Mouse (Mus musculus) cortical plate, adult 2 months (tissue): ENCODE data around the gene Uba52. TPM values are rescaled to one million over a fixed set of nuclear protein-coding genes. Genes with fewer than 3 reads are reported as not detected.

Source experiments
- H3K27ac ChIP-seq: fragments of 200-500 bp; 2 replicates; pipeline ENCODE4 v1.5.1; 2012; ENCODE audit warnings: low read length, control low read depth, inconsistent platforms; ENCODE audit not compliant: insufficient read depth
- H3K4me1 ChIP-seq: fragments of 200-500 bp; 2 replicates; pipeline ENCODE4 v1.6.1; 2011; ENCODE audit warnings: low read length; ENCODE audit not compliant: control insufficient read depth, insufficient read depth
- H3K4me3 ChIP-seq: fragments of 200-500 bp; 2 replicates; pipeline ENCODE4 v1.5.1; 2011; ENCODE audit warnings: mild to moderate bottlenecking, low read length, control low read depth; ENCODE audit not compliant: insufficient read depth
- CTCF ChIP-seq: fragments of 200-500 bp; IDR thresholded peaks from 2 replicates; pipeline ENCODE4 v1.5.1; 2011; ENCODE audit warnings: mild to moderate bottlenecking, control low read depth, low read length; ENCODE audit not compliant: insufficient read depth; ENCODE audit errors: extremely low read depth
- POLR2A ChIP-seq: fragments of 200-500 bp; IDR thresholded peaks from 2 replicates; pipeline ENCODE4 v1.6.1; 2011; ENCODE audit warnings: mild to moderate bottlenecking, low read length, control low read depth; ENCODE audit not compliant: insufficient read depth; ENCODE audit errors: extremely low read depth
- polyA plus RNA-seq: library from polyadenylated mRNA; depleted of rRNA; stranded (reverse); fragments of >200 nt; gene quantifications from 2 replicates; pipeline ENCODE4 v1.2.3, GENCODE M21; 2012

Gene Uba52
- polyA plus RNA-seq, 1 experiment = 851 TPM

DNA sequence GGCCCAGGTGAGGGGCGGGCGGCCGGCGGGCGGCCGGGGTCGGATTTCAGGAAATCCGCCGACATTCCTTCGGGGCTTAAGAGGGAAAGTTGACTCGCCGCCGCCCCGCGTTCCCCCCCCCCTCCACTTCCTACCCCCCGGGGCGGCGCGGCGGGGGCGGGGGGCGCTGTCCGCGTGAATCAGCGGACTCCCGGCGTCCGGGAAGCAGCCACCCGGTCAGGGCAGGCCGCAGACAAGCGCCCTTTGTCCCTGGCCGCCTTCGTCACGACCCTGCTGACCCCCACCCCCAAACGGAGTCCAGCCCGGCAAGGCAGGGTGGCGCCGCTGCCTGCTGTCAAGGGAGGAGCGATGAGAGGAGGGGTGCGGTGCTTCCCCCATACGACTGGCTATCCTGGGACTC lies 21.0 kb downstream of the Uba52 start:
- TF ChIP-seq CTCF = no peak
- Histone ChIP-seq H3K4me1 (peaks cover 4% of the 10 kb centered on the region), H3K27ac (no peak overlapping the region), H3K4me3 (no peak overlapping the region)

- Histone ChIP-seq H3K4me1 (peaks cover 4% of the 10 kb centered on the region), H3K4me3 (no peak overlapping the region), H3K27ac (no peak overlapping the region)
- TF ChIP-seq POLR2A = no peak
- TF ChIP-seq CTCF = no peak
Measured at GRCm38 (mm10) chr8:70488931-70489470, 21.6 kb downstream of the Uba52 start.

DNA sequence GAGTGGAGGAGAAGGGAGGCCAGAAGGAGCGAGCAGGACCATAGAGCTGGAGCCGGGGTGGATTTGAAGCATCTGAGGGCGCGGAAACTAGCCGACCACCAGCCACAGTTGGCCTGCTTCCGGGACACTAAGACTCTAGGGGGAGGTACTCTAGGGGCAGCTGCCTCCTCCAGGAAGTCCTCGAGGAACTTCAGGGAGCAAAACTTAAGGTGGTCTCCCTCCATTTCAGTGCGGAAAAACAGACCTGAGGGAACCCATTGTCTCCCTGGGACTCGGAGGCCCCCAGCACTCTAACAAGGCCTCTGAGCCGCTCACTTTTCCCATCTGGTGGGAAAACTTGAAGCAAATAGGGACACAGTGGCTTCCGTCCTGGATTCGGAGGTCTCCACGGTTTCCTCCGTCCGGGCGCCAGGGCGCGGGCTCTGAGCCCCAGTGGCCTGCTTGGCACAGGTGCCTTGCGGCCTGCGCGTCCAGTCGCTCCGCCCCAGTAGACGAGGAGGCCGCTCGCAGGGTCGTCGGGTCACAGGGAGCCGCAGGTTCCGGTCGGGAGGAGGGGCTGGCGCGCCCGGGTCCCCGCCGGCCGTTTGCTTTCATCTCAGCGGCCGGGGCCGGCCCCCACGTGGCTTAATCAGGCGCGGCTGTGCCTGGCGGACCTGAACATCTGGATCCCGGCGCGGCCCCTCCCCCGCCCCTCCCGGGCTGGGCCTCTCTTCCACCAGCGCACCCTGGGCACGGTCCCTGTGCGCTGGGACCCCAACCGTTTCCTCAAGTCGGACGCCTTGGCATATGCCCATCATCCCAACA lies 22.4 kb downstream of the Uba52 start:
- no peak overlapping the region for H3K27ac ChIP-seq

GRCm38 (mm10) chr8:70486941-70487520 lies 23.6 kb downstream of the Uba52 start, which contains the start of gene Tmem59l:
Tmem59l (minus strand) TSS chr8:70487358.
- H3K27ac ChIP-seq = peak within 1 kb of the TSS; percentile 91
- H3K4me3 ChIP-seq = peak within 1 kb of the TSS; percentile 93
- TF ChIP-seq CTCF (no peak), POLR2A (peak; percentile 84)
- peaks cover 5% of the 10 kb centered on the region for H3K4me1 ChIP-seq

More for the DNA sequence above, 22.4 kb downstream of the Uba52 start:
- Histone ChIP-seq H3K4me1 (peaks cover 4% of the 10 kb centered on the region), H3K4me3 (no peak overlapping the region; the same call in 1 of the 2 replicates)
- TF ChIP-seq CTCF = no peak
- no peak for TF ChIP-seq POLR2A

DNA sequence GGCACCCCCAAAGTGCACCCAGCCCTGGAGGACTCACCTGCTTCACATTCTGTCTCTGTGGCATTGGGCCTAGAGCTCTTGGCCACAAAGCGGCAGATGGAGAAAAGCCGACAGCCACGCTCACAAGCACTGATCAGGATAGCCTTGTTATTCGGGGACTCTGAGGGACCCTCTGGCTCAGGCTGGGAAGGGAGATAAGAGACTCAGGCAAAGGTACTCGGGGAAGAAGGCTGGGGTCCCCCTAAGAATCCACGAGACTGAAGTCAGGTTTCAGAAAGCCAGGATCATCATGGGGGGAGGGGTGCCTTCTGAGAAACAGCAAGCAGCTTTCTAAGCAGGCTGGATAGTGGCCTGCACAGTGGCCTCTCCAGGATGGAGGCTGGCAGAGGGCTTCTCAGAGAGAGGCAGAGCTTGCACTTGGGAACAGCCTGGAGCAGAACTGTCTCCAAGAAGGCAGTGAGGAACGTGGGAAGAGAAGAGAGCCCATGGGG lies 24.4 kb downstream of the Uba52 start:
- Histone ChIP-seq H3K4me3 (peak overlapping the region; percentile 93), H3K4me1 (peaks cover 9% of the 10 kb centered on the region), H3K27ac (no peak overlapping the region)
- TF ChIP-seq CTCF (no peak), POLR2A (no peak)

DNA sequence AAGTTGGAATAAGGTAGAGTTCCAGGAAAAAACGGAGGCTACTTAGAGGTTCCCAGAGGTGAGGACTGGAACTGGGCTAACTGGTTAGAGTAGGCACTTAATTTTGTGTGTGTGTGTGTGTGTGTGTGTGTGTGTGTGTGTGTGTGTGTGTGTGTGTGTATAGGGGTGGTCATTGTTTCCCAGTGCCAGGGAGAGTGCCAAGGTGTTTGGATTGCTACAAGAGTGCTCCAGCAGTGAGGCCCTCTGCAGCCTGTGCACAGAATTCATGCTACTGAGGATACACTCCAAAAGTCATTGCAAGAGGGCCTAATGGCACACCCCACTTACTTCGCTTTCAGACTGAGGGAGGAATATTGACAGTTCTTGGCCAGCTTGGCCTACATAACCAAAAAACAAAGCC lies 27.7 kb downstream of the Uba52 start:
- Histone ChIP-seq H3K4me1 (peaks cover 9% of the 10 kb centered on the region), H3K4me3 (no peak overlapping the region), H3K27ac (no peak overlapping the region)
- TF ChIP-seq CTCF = no peak
- no peak for TF ChIP-seq POLR2A

DNA sequence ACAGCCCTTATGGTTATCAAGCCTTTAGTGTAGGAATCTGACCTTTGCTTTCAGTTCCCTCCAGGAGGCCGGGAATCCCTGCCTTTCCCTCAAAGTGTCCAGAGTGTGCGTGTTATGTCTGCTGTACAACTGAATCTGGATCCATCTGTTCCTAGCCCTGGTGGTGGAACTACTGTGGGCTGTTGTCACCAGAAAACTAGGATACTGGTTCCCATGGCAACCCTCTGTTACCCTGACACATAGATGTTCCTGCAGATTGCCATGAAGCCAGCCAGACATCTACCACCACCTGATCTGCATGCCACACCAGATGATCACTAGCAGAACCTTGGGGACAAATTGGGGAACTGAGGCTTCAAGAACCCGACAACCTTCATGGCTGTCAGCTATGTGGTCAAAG lies 28.7 kb downstream of the Uba52 start:
- Histone ChIP-seq H3K4me1 (peaks cover 8% of the 10 kb centered on the region), H3K4me3 (no peak overlapping the region), H3K27ac (no peak overlapping the region)
- TF ChIP-seq POLR2A = no peak
- TF ChIP-seq CTCF = no peak

DNA sequence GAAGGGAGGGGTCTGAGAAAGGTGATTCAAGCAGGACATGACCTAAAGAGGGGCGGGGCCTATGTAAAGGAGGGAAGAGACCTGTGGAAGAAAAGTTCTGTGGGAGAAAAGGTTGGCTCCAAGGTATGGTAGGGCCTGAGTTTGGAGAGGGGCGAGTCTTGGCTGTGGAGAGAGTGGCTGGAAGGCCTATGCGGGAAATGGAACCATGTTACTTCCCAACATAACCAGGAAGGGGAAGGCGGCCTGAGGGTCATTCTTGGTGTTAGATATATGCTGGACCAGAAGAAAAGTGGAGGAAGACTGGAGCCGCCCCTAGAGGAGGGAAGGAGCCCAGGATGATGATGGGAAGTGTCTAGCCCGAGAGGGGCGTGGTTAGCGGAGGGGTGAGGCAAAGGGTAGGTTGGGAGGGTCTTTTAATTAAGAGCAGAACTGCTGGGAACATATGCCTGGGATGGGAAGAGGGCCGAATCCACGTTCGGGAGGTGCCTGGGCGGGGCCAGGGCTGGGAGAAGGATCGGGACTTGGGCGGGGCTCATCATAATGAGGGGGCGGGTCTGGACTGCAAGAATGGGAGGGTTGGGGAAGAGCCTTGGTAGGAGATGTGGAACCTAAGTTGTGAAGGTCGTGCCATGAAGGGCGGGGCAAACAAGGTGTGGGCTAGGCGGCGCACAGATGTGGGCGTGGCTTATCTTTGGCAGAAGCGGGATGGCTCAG lies 33.2 kb downstream of the Uba52 start:
- no peak overlapping the region for H3K27ac ChIP-seq
- peak overlapping the region; percentile 72 for H3K4me3 ChIP-seq
- TF ChIP-seq CTCF (no peak), POLR2A (no peak)
- peaks cover 6% of the 10 kb centered on the region for H3K4me1 ChIP-seq

DNA sequence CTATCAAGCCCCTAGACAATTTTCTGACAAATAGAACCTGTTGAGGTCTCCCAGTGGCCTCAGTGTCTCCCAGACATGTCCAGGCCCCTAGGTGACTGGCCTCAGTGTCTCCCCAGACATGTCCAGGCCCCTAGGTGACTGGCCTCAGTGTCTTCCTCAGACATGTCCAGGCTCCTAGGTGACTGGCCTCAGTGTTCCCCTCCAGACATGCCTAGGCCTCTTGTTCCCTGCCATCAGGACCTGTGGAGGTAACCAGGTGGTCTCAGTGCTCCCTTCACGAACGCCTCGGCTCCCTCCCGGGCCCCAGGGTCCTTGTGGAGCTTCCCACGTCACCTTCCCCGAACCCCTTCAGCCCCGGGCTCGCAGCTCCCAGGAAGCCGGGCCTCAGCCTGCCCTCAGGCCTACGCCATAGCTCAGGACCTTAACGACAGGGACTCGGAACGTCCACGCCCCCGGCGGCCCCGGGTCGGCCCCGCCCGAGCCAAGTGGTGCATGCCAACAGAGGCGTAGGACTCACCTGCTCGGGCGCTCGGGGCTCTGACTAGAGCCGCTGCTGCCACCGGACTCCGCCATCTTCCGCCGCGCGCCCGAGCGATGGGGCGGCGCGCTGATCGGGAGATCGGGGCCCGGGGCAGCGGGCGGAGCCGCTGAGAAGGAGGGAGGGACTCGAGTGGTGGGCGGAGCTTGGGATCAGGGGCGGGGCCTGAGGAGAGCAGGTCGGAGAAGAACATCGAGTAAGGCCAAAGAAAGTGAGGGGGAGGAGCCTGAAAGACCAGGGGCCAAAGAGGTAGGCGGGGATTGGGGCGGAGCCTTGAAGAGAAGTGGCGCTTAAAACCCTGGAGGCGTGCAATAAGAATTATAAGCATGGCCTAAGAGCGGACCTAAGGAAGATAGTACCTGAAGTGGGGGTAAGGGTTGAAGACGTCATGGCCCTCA lies 34.0 kb downstream of the Uba52 start, which contains the start of gene Klhl26:
Gene Klhl26, minus strand, starts transcription at position 636 of the 936 bp plus-strand sequence.
- Histone ChIP-seq H3K4me3 (peak within 1 kb of the TSS; percentile 72), H3K4me1 (peaks cover 2% of the 10 kb centered on the region), H3K27ac (no peak within 1 kb of the TSS)
- TF ChIP-seq POLR2A = no peak
- TF ChIP-seq CTCF = no peak
